Mouse (Mus musculus): Measurements from ENCODE around the gene Gatc. TPM values are rescaled to one million over a fixed set of nuclear protein-coding genes. Genes with fewer than 3 reads are reported as not detected.

The Gatc gene
- total RNA-seq, 1 experiment from 2014 or later: 15.0 TPM

GRCm38 (mm10) chr5:115296347-115296746 lies 44.6 kb downstream of the Gatc start:
- ATAC-seq (replicated peaks; ENCODE audit: low read depth, poor library complexity, severe bottlenecking): no peak

- ATAC-seq (replicated peaks; ENCODE audit: low read depth, poor library complexity, severe bottlenecking): no peak
Observed at GRCm38 (mm10) chr5:115294173-115294572, 46.8 kb downstream of the Gatc start.

- ATAC-seq (replicated peaks; ENCODE audit: low read depth, poor library complexity, severe bottlenecking): 0 out of 2 replicates have a peak, but pooled peaks have one; percentile 32
Observed at GRCm38 (mm10) chr5:115284735-115285134, 56.2 kb downstream of the Gatc start.

Other genes starting within 250 kb of the Gatc start
- gene Gm10401, start 242.9 kb downstream of the Gatc start, total RNA-seq (2017): 1.2 TPM in 1 of 2 replicates, not detected in the other
- 19.5 and 32.2 TPM in 2 replicates for gene Acads, start 221.8 kb downstream of the Gatc start, total RNA-seq (2017)
- gene Unc119b, start 206.2 kb downstream of the Gatc start, total RNA-seq (2017): 11.1 and 14.7 TPM in 2 replicates
- 186 and 210 TPM in 2 replicates for gene Mlec, start 183.0 kb downstream of the Gatc start, total RNA-seq (2017)
- gene Cabp1, start 146.8 kb downstream of the Gatc start, total RNA-seq (2017): not detected in 2 replicates
- 75.6 and 104 TPM in 2 replicates for gene Pop5, start 105.3 kb downstream of the Gatc start, total RNA-seq (2017)
- gene Rnf10, start 68.3 kb downstream of the Gatc start, total RNA-seq (2017): 56.3 and 72.0 TPM in 2 replicates
- 38.4 and 43.7 TPM in 2 replicates for gene Coq5, start 61.5 kb downstream of the Gatc start, total RNA-seq (2017)
- gene Dynll1, start 40.2 kb downstream of the Gatc start, total RNA-seq (2017): 257 and 310 TPM in 2 replicates
- gene Srsf9, start 14.0 kb downstream of the Gatc start, total RNA-seq (2017): 74.3 and 92.1 TPM in 2 replicates
- gene Triap1, start within 50 bp of the Gatc start, total RNA-seq (2017): 18.7 and 19.6 TPM in 2 replicates
- gene Cox6a1, start 7.8 kb upstream of the Gatc start, total RNA-seq (2017): 79.8 and 95.6 TPM in 2 replicates
- not detected in 2 replicates for gene Msi1, start 88.4 kb upstream of the Gatc start, total RNA-seq (2017)
- gene Pla2g1b, start 125.1 kb upstream of the Gatc start, total RNA-seq (2017): not detected in 2 replicates
- gene Sirt4, start 143.5 kb upstream of the Gatc start, total RNA-seq (2017): 3.6 and 14.3 TPM in 2 replicates
- 31.2 and 72.4 TPM in 2 replicates for gene Pxn, start 165.5 kb upstream of the Gatc start, total RNA-seq (2017)
- gene Rplp0, start 218.3 kb upstream of the Gatc start, total RNA-seq (2017): 1,584 and 1,794 TPM in 2 replicates
- gene Gcn1l1, start 224.1 kb upstream of the Gatc start, total RNA-seq (2017): 32.6 and 41.8 TPM in 2 replicates